Mouse (Mus musculus): ENCODE results near the gene Tmem94.

DNA sequence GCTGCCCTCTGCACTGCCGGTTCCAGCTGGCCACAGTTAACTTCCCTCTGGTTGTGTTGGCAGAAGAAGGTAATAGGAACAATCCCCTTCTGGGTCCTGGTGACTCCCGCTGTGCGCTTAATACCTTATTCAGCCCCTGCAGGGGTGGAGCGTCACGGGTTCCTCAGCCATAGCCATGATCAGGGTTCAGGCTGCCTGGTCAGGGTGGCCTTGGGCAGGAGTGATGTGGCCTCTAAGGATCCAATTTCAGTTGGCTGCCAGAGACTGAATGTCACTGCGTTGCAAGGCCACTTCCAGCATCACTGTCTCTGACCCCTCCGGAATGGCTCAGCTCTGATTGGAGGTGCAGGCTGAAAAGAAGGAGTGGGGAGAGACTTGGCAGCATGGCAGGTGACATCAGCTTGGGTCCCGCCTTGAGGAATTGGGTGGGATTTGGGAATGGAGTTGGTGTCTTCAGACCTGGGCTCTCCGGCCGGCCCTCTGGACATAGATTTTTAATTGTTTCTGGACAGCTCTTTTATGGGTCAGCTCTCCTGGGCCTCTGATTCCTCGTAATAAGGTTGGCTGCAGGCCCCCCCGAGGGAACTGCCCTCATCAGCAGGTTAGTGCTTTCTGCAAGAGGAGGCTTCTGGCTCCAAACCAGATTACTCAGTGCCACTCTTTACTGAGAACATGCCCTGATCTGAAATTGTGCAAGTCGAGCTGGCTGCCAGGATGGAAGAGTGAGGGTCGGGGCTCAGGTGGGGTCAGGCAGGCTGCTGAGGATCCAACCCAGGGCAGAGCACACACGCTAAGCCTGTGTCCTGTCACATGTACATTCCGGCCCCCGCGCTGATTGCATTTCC lies 10.8 kb downstream of the Tmem94 start:
- TF ChIP-seq GATA1 (IDR thresholded peaks at IDR 0.05; ENCODE audit: borderline replicate concordance, low read length) (no peak), FLI1 (IDR thresholded peaks at IDR 0.05; ENCODE audit: low read length) (no peak)

Measured in megakaryocyte, embryonic 14.5 days (primary cell).